Mouse (Mus musculus) left cerebral cortex, postnatal 10 days (tissue): Measurements from ENCODE around the gene Gm21987. TPM values are rescaled to one million over a fixed set of nuclear protein-coding genes. Genes with fewer than 3 reads are reported as not detected.

Source experiments
- DNase-seq, 2 experiments: peaks; one replicate each; pipeline ENCODE4 v3.0.0; 2021 to 2022; ENCODE audit warnings: low spot score in 2 of 2, mixed read lengths in 1 of 2; ENCODE audit errors: extremely low spot score in 1 of 2
- intact Hi-C: fragments of 180-260 bp; cut with DNase I; formaldehyde crosslinking; loops from one replicate; pipeline ENCODE4 v1.15.1; 2025
- total RNA-seq, 2 experiments: library from RNA; stranded (reverse); gene quantifications; 2 replicates each; pipeline ENCODE4 v1.2.3; 2021

Gene Gm21987
- total RNA-seq, 2 experiments from 2014 or later: not detected

GRCm38 (mm10) chr16:38407584-38407983 is 60.7 kb downstream of the Gm21987 start:
- DNase-seq: no peak
- intact Hi-C loops: no loop called here

GRCm38 (mm10) chr16:38408416-38408815 is 61.6 kb downstream of the Gm21987 start:
- DNase-seq: no peak
- intact Hi-C loops: no loop called here

Other genes with a start within 250 kb of the Gm21987 start
- not detected for gene Nr1i2, start 52.2 kb upstream of the Gm21987 start, total RNA-seq
- gene Maats1, start 4.9 kb upstream of the Gm21987 start, total RNA-seq: 1 to 10 TPM in 1 of 2 experiments, under 1 TPM in 1; 0.88 to 1.1 TPM
- 10 to 100 TPM; 47.3 to 59.1 TPM for gene Cox17, start within 50 bp of the Gm21987 start, total RNA-seq
- under 1 TPM in 1 of 2 experiments, not detected in 1; 0.53 TPM for gene Popdc2, start 15.2 kb downstream of the Gm21987 start, total RNA-seq
- gene Pla1a, start 86.1 kb downstream of the Gm21987 start, total RNA-seq: 1 to 10 TPM in 1 of 2 experiments, under 1 TPM in 1; 0.67 to 1.3 TPM
- gene Adprh, start 105.7 kb downstream of the Gm21987 start, total RNA-seq: 10 to 100 TPM; 63.6 to 63.9 TPM
- under 1 TPM; 0.36 to 0.49 TPM for gene Cd80, start 108.5 kb downstream of the Gm21987 start, total RNA-seq
- gene Timmdc1, start 175.6 kb downstream of the Gm21987 start, total RNA-seq: 10 to 100 TPM; 28.5 to 28.8 TPM
- gene Poglut1, start 203.2 kb downstream of the Gm21987 start, total RNA-seq: 10 to 100 TPM; 34.2 to 36.7 TPM
- gene Tmem39a, start 211.7 kb downstream of the Gm21987 start, total RNA-seq: 10 to 100 TPM; 19.5 to 22.9 TPM